Mouse (Mus musculus) forebrain, embryonic 16.5 days (tissue): ENCODE measurements at regions not wholly inside any gene's neighbourhood (a gene's known extent, or its start where the extent isn't known, plus 50 kb on each side); places are given as distances from the start of the nearest gene placed in this dataset.

Experiments used
- ATAC-seq: fragments of 200-750 bp; cut with Nextera tagmentation; 2 replicates; pipeline ENCODE4 v1.8.0; 2017; ENCODE audit warnings: mild to moderate bottlenecking, moderate library complexity
- H3K27ac ChIP-seq: fragments of 300-500 bp; sonication (generic); 2 replicates; pipeline ENCODE4 v1.5.1; 2014; ENCODE audit warnings: low read length, control low read depth
- H3K27me3 ChIP-seq: fragments of 300-500 bp; sonication (generic); replicated peaks from 2 replicates; pipeline ENCODE4 v1.6.1; 2014; ENCODE audit warnings: low read length; ENCODE audit not compliant: control insufficient read depth, insufficient read depth
- H3K36me3 ChIP-seq: fragments of 300-500 bp; sonication (generic); 2 replicates; pipeline ENCODE4 v1.6.1; 2014; ENCODE audit not compliant: control insufficient read depth, insufficient read depth
- H3K4me1 ChIP-seq: fragments of 300-500 bp; sonication (generic); replicated peaks from 2 replicates; pipeline ENCODE4 v1.6.1; 2014; ENCODE audit warnings: low read length; ENCODE audit not compliant: control insufficient read depth, insufficient read depth
- H3K4me2 ChIP-seq: fragments of 300-500 bp; sonication (generic); 2 replicates; pipeline ENCODE4 v1.6.1; 2014; ENCODE audit warnings: mild to moderate bottlenecking, low read length, control low read depth
- H3K4me3 ChIP-seq: fragments of 300-500 bp; sonication (generic); replicated peaks from 2 replicates; pipeline ENCODE4 v1.5.1; 2014; ENCODE audit warnings: mild to moderate bottlenecking, low read length, control low read depth
- H3K9ac ChIP-seq: fragments of 300-500 bp; sonication (generic); replicated peaks from 2 replicates; pipeline ENCODE4 v1.6.1; 2014; ENCODE audit warnings: low read depth, low read length, control low read depth
- H3K9me3 ChIP-seq: fragments of 300-500 bp; sonication (generic); 2 replicates; pipeline ENCODE4 v1.6.1; 2016; ENCODE audit warnings: low read length; ENCODE audit not compliant: control insufficient read depth
- WGBS: fragments of 180-500 bp; shearing (Covaris S2); extraction: QIAGEN DNeasy Blood & Tissue Kit; methylation state at CpG from one replicate; pipeline ENCODE4 v1.1.7; 2014; 5-methylcytosine and 5-hydroxymethylcytosine counted together

DNA sequence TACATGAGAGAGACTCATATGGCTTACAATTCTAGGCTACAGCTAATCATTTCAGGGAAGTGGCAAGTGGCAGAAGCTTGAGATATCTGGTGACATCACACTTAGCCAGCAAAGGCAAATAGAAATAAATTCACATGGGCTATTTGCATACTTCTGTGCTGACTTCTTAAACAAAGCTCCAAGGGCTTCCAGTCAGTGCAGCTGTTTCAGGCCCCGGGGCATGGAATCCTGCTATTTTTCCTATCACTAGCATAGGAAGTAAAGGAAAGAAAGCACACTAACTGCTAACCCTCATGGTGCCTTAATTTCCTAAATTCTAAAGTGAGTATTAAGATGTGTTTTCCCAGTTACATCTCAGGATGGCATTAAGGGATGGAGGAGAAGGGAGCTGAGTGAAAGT lies 140.6 kb upstream of the Marcks start:
- Histone ChIP-seq H3K9ac (no peak overlapping the region), H3K36me3 (no peaks in the 10 kb centered on the region), H3K27ac (no peak overlapping the region), H3K27me3 (no peaks in the 10 kb centered on the region), H3K4me3 (no peak overlapping the region), H3K9me3 (no peaks in the 10 kb centered on the region), H3K4me2 (no peak overlapping the region), H3K4me1 (no peaks in the 10 kb centered on the region)
- 47% methylated on average over 1 of the region's 1 CpGs for WGBS
- ATAC-seq, result peak; percentile 45; the same call in 1 of the 2 replicates

DNA sequence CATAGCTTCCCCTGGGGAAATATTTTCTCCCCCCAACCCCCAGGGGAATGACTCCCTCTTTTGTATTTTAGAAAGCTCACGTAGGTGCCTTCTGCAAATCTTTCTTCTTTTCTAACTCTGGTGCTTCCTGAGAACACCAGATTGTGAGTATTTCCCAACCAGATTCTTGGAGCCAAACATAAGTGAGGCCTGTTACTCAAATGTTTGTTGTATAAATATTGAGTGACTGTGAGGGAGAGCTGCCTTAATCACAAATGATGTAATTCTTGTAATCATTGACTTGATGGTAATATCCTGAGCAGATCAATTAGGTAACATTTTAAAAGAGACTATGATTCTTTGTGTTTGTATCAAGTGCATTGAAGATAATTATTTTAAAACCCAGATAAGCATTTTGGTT lies 137.1 kb upstream of the Marcks start:
- no peak overlapping the region for H3K9ac ChIP-seq
- 73% methylated on average over 1 of the region's 1 CpGs for WGBS
- no peak overlapping the region for H3K4me2 ChIP-seq
- no peaks in the 10 kb centered on the region for H3K36me3 ChIP-seq
- H3K27ac ChIP-seq, result no peak overlapping the region
- H3K27me3 ChIP-seq, result no peaks in the 10 kb centered on the region
- H3K4me1 ChIP-seq, result no peaks in the 10 kb centered on the region
- no peaks in the 10 kb centered on the region for H3K9me3 ChIP-seq
- no peak for ATAC-seq
- H3K4me3 ChIP-seq, result no peak overlapping the region

GRCm38 (mm10) chr10:37275271-37275670 lies 136.6 kb upstream of the Marcks start:
- no peak overlapping the region for H3K9ac ChIP-seq
- peak; percentile 66 for ATAC-seq
- no peaks in the 10 kb centered on the region for H3K27me3 ChIP-seq
- WGBS, result 50% methylated on average over 7 of the region's 7 CpGs
- no peaks in the 10 kb centered on the region for H3K36me3 ChIP-seq
- H3K4me1 ChIP-seq, result no peaks in the 10 kb centered on the region
- H3K4me2 ChIP-seq, result no peak overlapping the region
- no peak overlapping the region for H3K4me3 ChIP-seq
- no peaks in the 10 kb centered on the region for H3K9me3 ChIP-seq
- no peak overlapping the region for H3K27ac ChIP-seq

DNA sequence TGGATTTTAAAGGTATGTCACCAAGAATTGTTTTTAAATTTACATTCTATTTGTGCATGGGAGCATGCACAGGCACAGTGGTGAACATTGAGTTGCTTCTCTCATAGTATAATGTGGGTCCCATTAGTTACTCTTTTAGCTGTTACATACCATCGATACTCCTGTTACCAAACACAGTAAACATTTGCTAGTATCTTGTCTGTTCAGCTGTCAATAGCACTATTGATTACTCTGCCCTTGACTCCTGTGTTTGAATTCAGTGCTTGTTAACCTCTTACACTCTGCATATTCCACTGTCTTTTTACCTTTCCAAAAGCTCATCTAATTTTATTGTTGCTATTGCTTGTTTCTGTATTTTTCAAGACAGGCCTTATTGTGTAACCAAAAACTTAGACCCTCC lies 133.2 kb upstream of the Marcks start:
- no peak for ATAC-seq
- 41% methylated on average over 1 of the region's 1 CpGs for WGBS
- no peak overlapping the region for H3K9ac ChIP-seq
- no peaks in the 10 kb centered on the region for H3K4me1 ChIP-seq
- H3K36me3 ChIP-seq, result no peaks in the 10 kb centered on the region
- H3K4me3 ChIP-seq, result no peak overlapping the region
- no peak overlapping the region for H3K27ac ChIP-seq
- H3K9me3 ChIP-seq, result no peaks in the 10 kb centered on the region
- no peak overlapping the region for H3K4me2 ChIP-seq
- no peaks in the 10 kb centered on the region for H3K27me3 ChIP-seq

- Histone ChIP-seq H3K9ac (no peak overlapping the region), H3K27ac (no peak overlapping the region), H3K9me3 (no peaks in the 10 kb centered on the region), H3K4me2 (no peak overlapping the region), H3K4me3 (no peak overlapping the region), H3K4me1 (no peaks in the 10 kb centered on the region), H3K27me3 (no peaks in the 10 kb centered on the region), H3K36me3 (no peaks in the 10 kb centered on the region)
- WGBS, result 70% methylated on average over 10 of the region's 10 CpGs
- ATAC-seq, result no peak
These were observed 131.7 kb upstream of the Marcks start for GRCm38 (mm10) chr10:37270236-37271000.

DNA sequence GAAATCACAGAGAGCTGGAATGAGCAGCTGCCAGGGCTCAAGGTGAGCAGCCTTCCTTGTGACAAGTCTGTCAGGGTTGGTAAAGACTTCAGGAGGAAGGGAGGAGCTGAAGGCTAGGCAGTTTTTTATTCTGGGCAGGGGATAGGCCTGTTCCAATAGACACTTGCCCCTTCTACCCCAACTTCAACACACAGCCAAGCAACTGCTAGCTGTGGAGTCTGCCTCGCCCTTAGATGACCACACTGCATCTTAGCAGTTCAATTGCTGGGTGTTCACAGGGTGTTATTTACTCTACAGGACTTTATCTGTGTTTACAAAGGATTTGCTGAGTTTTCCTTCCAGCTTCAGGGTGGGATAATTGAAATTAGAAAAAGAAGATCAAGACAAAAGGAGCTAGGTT lies 128.2 kb upstream of the Marcks start:
- 91% methylated on average over 1 of the region's 1 CpGs for WGBS
- H3K4me3 ChIP-seq, result no peak overlapping the region
- H3K4me2 ChIP-seq, result no peak overlapping the region
- H3K4me1 ChIP-seq, result no peaks in the 10 kb centered on the region
- no peak overlapping the region for H3K27ac ChIP-seq
- no peaks in the 10 kb centered on the region for H3K27me3 ChIP-seq
- H3K36me3 ChIP-seq, result no peaks in the 10 kb centered on the region
- ATAC-seq, result no peak
- no peaks in the 10 kb centered on the region for H3K9me3 ChIP-seq
- no peak overlapping the region for H3K9ac ChIP-seq

GRCm38 (mm10) chr10:37260791-37261488 lies 122.2 kb upstream of the Marcks start:
- H3K9ac ChIP-seq, result no peak overlapping the region
- WGBS, result 83% methylated on average over 8 of the region's 8 CpGs
- ATAC-seq, result no peak

DNA sequence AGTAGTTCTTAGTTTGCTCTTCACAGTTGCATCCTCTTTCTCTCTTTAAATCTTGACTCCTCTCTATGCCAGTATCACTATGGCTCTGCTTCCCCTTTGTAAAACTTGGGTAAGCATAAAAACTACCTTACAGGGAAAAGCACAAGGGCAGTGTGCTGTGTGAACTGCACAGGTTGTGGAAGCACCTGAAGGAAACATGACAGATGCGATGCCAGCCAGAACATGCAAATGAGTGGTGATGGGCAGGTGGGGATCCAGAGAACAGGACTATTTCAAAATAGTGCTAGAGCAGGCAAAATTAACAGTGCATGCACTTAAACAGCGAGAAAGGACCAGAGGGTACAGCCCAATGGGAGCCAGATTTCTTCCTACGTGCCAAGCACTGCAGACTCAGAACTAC lies 120.5 kb upstream of the Marcks start:
- Histone ChIP-seq H3K4me1 (no peaks in the 10 kb centered on the region), H3K36me3 (no peaks in the 10 kb centered on the region), H3K4me3 (no peak overlapping the region), H3K27me3 (no peaks in the 10 kb centered on the region), H3K9ac (no peak overlapping the region), H3K4me2 (no peak overlapping the region), H3K9me3 (no peaks in the 10 kb centered on the region), H3K27ac (no peak overlapping the region)
- 84% methylated on average over 3 of the region's 3 CpGs for WGBS
- no peak for ATAC-seq

More at GRCm38 (mm10) chr10:37260791-37261488, 122.2 kb upstream of the Marcks start:
- Histone ChIP-seq H3K27me3 (no peaks in the 10 kb centered on the region), H3K27ac (no peak overlapping the region), H3K36me3 (no peaks in the 10 kb centered on the region), H3K4me3 (no peak overlapping the region), H3K9me3 (no peaks in the 10 kb centered on the region), H3K4me2 (no peak overlapping the region), H3K4me1 (no peaks in the 10 kb centered on the region)

DNA sequence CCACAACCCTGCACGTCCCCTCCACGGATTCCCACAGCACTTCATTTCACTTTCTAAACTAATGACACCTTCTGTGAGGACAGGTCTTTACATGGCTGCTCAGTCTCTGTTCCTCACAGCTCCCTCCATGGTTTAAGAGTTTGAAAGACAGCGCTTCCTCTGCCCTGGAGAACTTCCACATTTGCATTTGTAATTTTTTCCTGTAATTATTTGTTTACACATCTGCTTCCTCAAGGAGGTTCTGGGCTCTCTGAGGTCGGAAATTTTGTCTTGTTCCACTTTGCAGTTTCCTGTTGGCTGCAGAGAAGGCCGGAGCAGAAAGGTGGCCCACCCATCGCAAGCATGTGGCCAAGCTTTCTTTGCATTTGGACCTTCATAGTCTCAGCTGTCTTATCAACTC lies 118.8 kb upstream of the Marcks start:
- 76% methylated on average over 6 of the region's 6 CpGs for WGBS
- Histone ChIP-seq H3K9me3 (no peaks in the 10 kb centered on the region), H3K27me3 (no peaks in the 10 kb centered on the region), H3K27ac (no peak overlapping the region), H3K36me3 (no peaks in the 10 kb centered on the region), H3K4me3 (no peak overlapping the region), H3K9ac (no peak overlapping the region), H3K4me2 (no peak overlapping the region), H3K4me1 (no peaks in the 10 kb centered on the region)
- ATAC-seq, result no peak
